Mouse (Mus musculus): ENCODE results near the gene Gmppa. TPM values are rescaled to one million over a fixed set of nuclear protein-coding genes. Genes with fewer than 3 reads are reported as not detected.

Gmppa gene
- total RNA-seq, 2 experiments from 2014 or later, result 35.4 to 35.5 TPM

GRCm38 (mm10) chr1:75478916-75479634 lies 43.3 kb downstream of the Gmppa start, which contains the start of the genes Chpf and Tmem198:
TSS of gene Chpf (minus strand) at chr1:75479307.
TSS of gene Tmem198 (plus strand) at chr1:75479532.
- peak; percentile 90 to 93 for DNase-seq
- intact Hi-C loops (cut with DNase I), result loop anchor here (2.0 kb wide), 1 partner anchor 118 kb away; no protein-coding TSS in a partner anchor

- no peak for DNase-seq
- intact Hi-C loops (cut with DNase I), result loop anchor here (2.0 kb wide), 1 partner anchor 117 kb away; no protein-coding TSS in a partner anchor
Measured at GRCm38 (mm10) chr1:75479635-75479989, 43.9 kb downstream of the Gmppa start.

GRCm38 (mm10) chr1:75480036-75480435 lies 44.3 kb downstream of the Gmppa start:
- DNase-seq, result no peak
- intact Hi-C loops (cut with DNase I), result no loop called here

GRCm38 (mm10) chr1:75480735-75481134 lies 45.0 kb downstream of the Gmppa start:
- intact Hi-C loops (cut with DNase I), result no loop called here

GRCm38 (mm10) chr1:75486561-75486960 lies 50.8 kb downstream of the Gmppa start:
- no peak for DNase-seq
- intact Hi-C loops (cut with DNase I), result loop anchor here (5.0 kb wide), 1 partner anchor 61 kb away; the partner anchor contains the start of gene Slc4a3

More at GRCm38 (mm10) chr1:75480735-75481134, 45.0 kb downstream of the Gmppa start:
- no peak for DNase-seq

- intact Hi-C loops (cut with DNase I), result loop anchor here (5.0 kb wide), 1 partner anchor 60 kb away; the partner anchor contains the start of gene Slc4a3
- DNase-seq, result no peak
Measured at GRCm38 (mm10) chr1:75487040-75487404, 51.3 kb downstream of the Gmppa start.

GRCm38 (mm10) chr1:75487405-75488161 lies 51.9 kb downstream of the Gmppa start:
- intact Hi-C loops (cut with DNase I), result loop anchor here (5.0 kb wide), 1 partner anchor 60 kb away; the partner anchor contains the start of gene Slc4a3
- DNase-seq, result no peak

GRCm38 (mm10) chr1:75490785-75491551 lies 55.2 kb downstream of the Gmppa start:
- intact Hi-C loops (cut with DNase I), result no loop called here
- no peak for DNase-seq

GRCm38 (mm10) chr1:75492579-75493170 lies 56.9 kb downstream of the Gmppa start:
- no peak for DNase-seq
- intact Hi-C loops (cut with DNase I), result no loop called here

Other genes starting within 250 kb of the Gmppa start
- 1 to 10 TPM; 3.8 to 4.7 TPM for gene Ankzf1, start 243.8 kb upstream of the Gmppa start, total RNA-seq (2021)
- gene Atg9a, start 243.7 kb upstream of the Gmppa start, total RNA-seq (2021), result 100 to 1,000 TPM in 1 of 2 experiments, 10 to 100 TPM in 1; 96.6 to 103 TPM
- gene Glb1l, start 225.1 kb upstream of the Gmppa start, total RNA-seq (2021), result 1 to 10 TPM; 2.3 to 3.0 TPM
- 10 to 100 TPM; 19.4 to 23.1 TPM for gene Stk16, start 225.1 kb upstream of the Gmppa start, total RNA-seq (2021)
- 100 to 1,000 TPM; 921 to 954 TPM for gene Tuba4a, start 216.1 kb upstream of the Gmppa start, total RNA-seq (2021)
- not detected for gene A630095N17Rik, start 203.8 kb upstream of the Gmppa start, total RNA-seq (2021)
- gene Dnajb2, start 199.5 kb upstream of the Gmppa start, total RNA-seq (2021), result 10 to 100 TPM; 63.1 to 67.1 TPM
- gene Ptprn, start 171.4 kb upstream of the Gmppa start, total RNA-seq (2021), result under 1 TPM in 1 of 2 experiments, not detected in 1; 0.10 TPM
- not detected for gene Resp18, start 157.5 kb upstream of the Gmppa start, total RNA-seq (2021)
- 10 to 100 TPM; 46.4 to 48.3 TPM for gene Dnpep, start 117.9 kb upstream of the Gmppa start, total RNA-seq (2021)
- 1,000 to 10,000 TPM; 1,843 to 1,948 TPM for gene Des, start 75.6 kb upstream of the Gmppa start, total RNA-seq (2021)
- gene Speg, start 60.6 kb upstream of the Gmppa start, total RNA-seq (2021), result 100 to 1,000 TPM; 229 to 230 TPM
- gene Asic4, start 14.5 kb downstream of the Gmppa start, total RNA-seq (2021), result not detected
- 1 to 10 TPM; 6.2 to 7.0 TPM for gene Chpf, start 43.4 kb downstream of the Gmppa start, total RNA-seq (2021)
- under 1 TPM; 0.12 to 0.26 TPM for gene Tmem198, start 43.6 kb downstream of the Gmppa start, total RNA-seq (2021)
- gene Obsl1, start 70.5 kb downstream of the Gmppa start, total RNA-seq (2021), result 10 to 100 TPM; 41.4 to 52.1 TPM
- 1 to 10 TPM; 2.5 to 5.8 TPM for gene Inha, start 71.1 kb downstream of the Gmppa start, total RNA-seq (2021)
- 1 to 10 TPM; 5.8 to 7.7 TPM for gene Stk11ip, start 85.6 kb downstream of the Gmppa start, total RNA-seq (2021)
- 1 to 10 TPM; 4.7 to 9.6 TPM for gene Slc4a3, start 110.3 kb downstream of the Gmppa start, total RNA-seq (2021)

All from gastrocnemius, postnatal 36 days (tissue).